Mouse (Mus musculus) intestine, embryonic 15.5 days (tissue): ENCODE data around the gene Chn2. TPM values are rescaled to one million over a fixed set of nuclear protein-coding genes. Genes with fewer than 3 reads are reported as not detected.

ENCODE experiments used
- ATAC-seq: fragments of 200-750 bp; cut with Nextera tagmentation; 2 replicates; pipeline ENCODE4 v1.8.0; 2017; ENCODE audit warnings: moderate TSS enrichment, moderate library complexity
- H3K27ac ChIP-seq: fragments of 300-500 bp; sonication (generic); 2 replicates; pipeline ENCODE4 v1.5.1; 2015; ENCODE audit warnings: mild to moderate bottlenecking, inconsistent platforms
- H3K27me3 ChIP-seq: fragments of 300-500 bp; sonication (generic); replicated peaks from 2 replicates; pipeline ENCODE4 v1.6.1; 2015; ENCODE audit warnings: inconsistent platforms
- H3K36me3 ChIP-seq: fragments of 300-500 bp; sonication (generic); 2 replicates; pipeline ENCODE4 v1.6.1; 2015; ENCODE audit warnings: inconsistent platforms
- H3K4me1 ChIP-seq: fragments of 300-500 bp; sonication (generic); replicated peaks from 2 replicates; pipeline ENCODE4 v1.6.1; 2015; ENCODE audit warnings: inconsistent platforms
- H3K4me2 ChIP-seq: fragments of 300-500 bp; sonication (generic); replicated peaks from 2 replicates; pipeline ENCODE4 v1.6.1; 2015; ENCODE audit warnings: mild to moderate bottlenecking, inconsistent platforms
- H3K4me3 ChIP-seq: fragments of 300-500 bp; sonication (generic); replicated peaks from 2 replicates; pipeline ENCODE4 v1.5.1; 2015; ENCODE audit warnings: inconsistent platforms
- H3K9ac ChIP-seq: fragments of 300-500 bp; sonication (generic); 2 replicates; pipeline ENCODE4 v1.6.1; 2015; ENCODE audit warnings: inconsistent platforms
- H3K9me3 ChIP-seq: fragments of 300-500 bp; sonication (generic); 2 replicates; pipeline ENCODE4 v1.6.1; 2016; ENCODE audit warnings: inconsistent platforms
- WGBS: fragments of 180-500 bp; shearing (Covaris S2); methylation state at CpG from one replicate; pipeline ENCODE4 v1.1.7; 2015; 5-methylcytosine and 5-hydroxymethylcytosine counted together
- polyA plus RNA-seq: library from polyadenylated mRNA; unstranded; fragments of >200 nt; fragmentation: Nextera tagmentation; extraction: Ambion mirVana; gene quantifications from 2 replicates; pipeline ENCODE4 v1.2.1, GENCODE M21; 2015

The Chn2 gene
- 19.7 and 20.8 TPM in 2 replicates for polyA plus RNA-seq

- Histone ChIP-seq H3K4me3 (peak within 1 kb of the TSS; percentile 74), H3K9me3 (no peaks in the 10 kb centered on the region), H3K27ac (peak within 1 kb of the TSS; percentile 83), H3K36me3 (no peaks in the 10 kb centered on the region), H3K9ac (peak within 1 kb of the TSS; percentile 74), H3K27me3 (peaks cover 4% of the 10 kb centered on the region; the same call in 1 of the 2 replicates), H3K4me2 (peak within 1 kb of the TSS; percentile 96), H3K4me1 (peaks cover 15% of the 10 kb centered on the region)
- peak; percentile 77 for ATAC-seq
- WGBS = under 1% methylated on average over 38 of the region's 43 CpGs
Measured at GRCm38 (mm10) chr6:54039357-54039804, at the start of gene Chn2. Chn2 (plus strand) TSS chr6:54039554.

- Histone ChIP-seq H3K27me3 (no peaks in the 10 kb centered on the region), H3K9ac (no peak overlapping the region), H3K36me3 (no peaks in the 10 kb centered on the region), H3K4me3 (no peak overlapping the region), H3K9me3 (no peaks in the 10 kb centered on the region), H3K4me1 (no peaks in the 10 kb centered on the region), H3K4me2 (no peak overlapping the region), H3K27ac (no peak overlapping the region)
- ATAC-seq = no peak
- WGBS = 62% methylated on average over 3 of the region's 3 CpGs
Measured at GRCm38 (mm10) chr6:53992386-53992785, 47.0 kb upstream of the Chn2 start.

- H3K4me1 ChIP-seq = no peaks in the 10 kb centered on the region
- H3K27me3 ChIP-seq = no peaks in the 10 kb centered on the region
- no peak for ATAC-seq
- H3K27ac ChIP-seq = no peak overlapping the region
- WGBS = 35% methylated on average over 4 of the region's 4 CpGs
- H3K9ac ChIP-seq = no peak overlapping the region
- H3K4me2 ChIP-seq = no peak overlapping the region
- no peaks in the 10 kb centered on the region for H3K9me3 ChIP-seq
- no peak overlapping the region for H3K4me3 ChIP-seq
- no peaks in the 10 kb centered on the region for H3K36me3 ChIP-seq
Measured at GRCm38 (mm10) chr6:53995519-53995918, 43.8 kb upstream of the Chn2 start.

- H3K9ac ChIP-seq = no peak overlapping the region
- no peak overlapping the region for H3K27ac ChIP-seq
- H3K4me2 ChIP-seq = no peak overlapping the region
- 87% methylated on average over 3 of the region's 3 CpGs for WGBS
- H3K36me3 ChIP-seq = no peaks in the 10 kb centered on the region
- no peak for ATAC-seq
- H3K4me1 ChIP-seq = no peaks in the 10 kb centered on the region
- no peaks in the 10 kb centered on the region for H3K27me3 ChIP-seq
- no peak overlapping the region for H3K4me3 ChIP-seq
- H3K9me3 ChIP-seq = no peaks in the 10 kb centered on the region
Measured at GRCm38 (mm10) chr6:53996226-53996955, 43.0 kb upstream of the Chn2 start.

GRCm38 (mm10) chr6:54005302-54005701 lies 34.1 kb upstream of the Chn2 start:
- Histone ChIP-seq H3K36me3 (no peaks in the 10 kb centered on the region), H3K4me2 (no peak overlapping the region), H3K27ac (no peak overlapping the region), H3K9ac (no peak overlapping the region), H3K27me3 (no peaks in the 10 kb centered on the region), H3K4me3 (no peak overlapping the region), H3K4me1 (no peaks in the 10 kb centered on the region), H3K9me3 (no peaks in the 10 kb centered on the region)
- 83% methylated on average over 4 of the region's 4 CpGs for WGBS
- no peak for ATAC-seq

GRCm38 (mm10) chr6:54008448-54009120 lies 30.8 kb upstream of the Chn2 start:
- Histone ChIP-seq H3K9ac (no peak overlapping the region), H3K36me3 (no peaks in the 10 kb centered on the region), H3K9me3 (no peaks in the 10 kb centered on the region), H3K4me1 (no peaks in the 10 kb centered on the region), H3K4me3 (no peak overlapping the region), H3K27ac (no peak overlapping the region), H3K27me3 (no peaks in the 10 kb centered on the region), H3K4me2 (no peak overlapping the region)
- ATAC-seq = no peak
- WGBS = 82% methylated on average over 16 of the region's 16 CpGs

- WGBS = 68% methylated on average over 4 of the region's 4 CpGs
- Histone ChIP-seq H3K9ac (no peak overlapping the region), H3K9me3 (no peaks in the 10 kb centered on the region), H3K36me3 (no peaks in the 10 kb centered on the region), H3K27ac (no peak overlapping the region), H3K4me3 (no peak overlapping the region), H3K4me2 (no peak overlapping the region), H3K27me3 (no peaks in the 10 kb centered on the region), H3K4me1 (no peaks in the 10 kb centered on the region)
- ATAC-seq = no peak
Measured at GRCm38 (mm10) chr6:54009293-54009692, 30.1 kb upstream of the Chn2 start.

GRCm38 (mm10) chr6:54010362-54010761 lies 29.0 kb upstream of the Chn2 start:
- WGBS = 77% methylated on average over 9 of the region's 9 CpGs
- Histone ChIP-seq H3K9ac (no peak overlapping the region), H3K27me3 (no peaks in the 10 kb centered on the region)

GRCm38 (mm10) chr6:54012163-54012562 lies 27.2 kb upstream of the Chn2 start:
- 91% methylated on average over 1 of the region's 1 CpGs for WGBS

More at GRCm38 (mm10) chr6:54010362-54010761, 29.0 kb upstream of the Chn2 start:
- Histone ChIP-seq H3K27ac (no peak overlapping the region), H3K4me2 (no peak overlapping the region), H3K4me3 (no peak overlapping the region), H3K36me3 (no peaks in the 10 kb centered on the region), H3K9me3 (no peaks in the 10 kb centered on the region), H3K4me1 (no peaks in the 10 kb centered on the region)
- ATAC-seq = no peak

GRCm38 (mm10) chr6:54018038-54018437 lies 21.3 kb upstream of the Chn2 start:
- H3K4me2 ChIP-seq = no peak overlapping the region
- H3K27ac ChIP-seq = no peak overlapping the region
- H3K27me3 ChIP-seq = no peaks in the 10 kb centered on the region
- no peaks in the 10 kb centered on the region for H3K36me3 ChIP-seq
- no peaks in the 10 kb centered on the region for H3K4me1 ChIP-seq
- no peak for ATAC-seq
- WGBS = 47% methylated on average over 2 of the region's 2 CpGs
- H3K4me3 ChIP-seq = no peak overlapping the region
- no peak overlapping the region for H3K9ac ChIP-seq
- no peaks in the 10 kb centered on the region for H3K9me3 ChIP-seq

More at GRCm38 (mm10) chr6:54012163-54012562, 27.2 kb upstream of the Chn2 start:
- Histone ChIP-seq H3K27me3 (no peaks in the 10 kb centered on the region), H3K36me3 (no peaks in the 10 kb centered on the region), H3K9me3 (no peaks in the 10 kb centered on the region), H3K9ac (no peak overlapping the region), H3K4me1 (no peaks in the 10 kb centered on the region), H3K27ac (no peak overlapping the region), H3K4me3 (no peak overlapping the region), H3K4me2 (no peak overlapping the region)
- no peak for ATAC-seq

- ATAC-seq = no peak
- Histone ChIP-seq H3K9ac (no peak overlapping the region), H3K9me3 (no peaks in the 10 kb centered on the region), H3K27me3 (no peaks in the 10 kb centered on the region), H3K36me3 (no peaks in the 10 kb centered on the region), H3K4me3 (no peak overlapping the region), H3K4me1 (no peaks in the 10 kb centered on the region), H3K27ac (no peak overlapping the region), H3K4me2 (no peak overlapping the region)
- 71% methylated on average over 5 of the region's 5 CpGs for WGBS
Measured at GRCm38 (mm10) chr6:54018861-54019260, 20.5 kb upstream of the Chn2 start.

GRCm38 (mm10) chr6:54021123-54021789 lies 18.1 kb upstream of the Chn2 start:
- Histone ChIP-seq H3K36me3 (no peaks in the 10 kb centered on the region), H3K4me2 (peak overlapping the region; percentile 31)

More at GRCm38 (mm10) chr6:54021123-54021789, 18.1 kb upstream of the Chn2 start:
- Histone ChIP-seq H3K27ac (peak overlapping the region; percentile 40), H3K4me3 (no peak overlapping the region), H3K9me3 (no peaks in the 10 kb centered on the region), H3K9ac (no peak overlapping the region), H3K27me3 (no peaks in the 10 kb centered on the region), H3K4me1 (no peaks in the 10 kb centered on the region)
- ATAC-seq = peak; percentile 88
- WGBS = 37% methylated on average over 15 of the region's 15 CpGs
